Mouse (Mus musculus) intestine, embryonic 16.5 days (tissue): ENCODE results near the gene Tnfrsf1b. TPM values are rescaled to one million over a fixed set of nuclear protein-coding genes. Genes with fewer than 3 reads are reported as not detected.

Experiments used
- ATAC-seq: fragments of 200-750 bp; cut with Nextera tagmentation; 2 replicates; pipeline ENCODE4 v1.8.0; 2017; ENCODE audit warnings: moderate TSS enrichment, moderate library complexity
- H3K27ac ChIP-seq: fragments of 300-500 bp; sonication (generic); 2 replicates; pipeline ENCODE4 v1.5.1; 2014; ENCODE audit warnings: mild to moderate bottlenecking, low read length
- H3K27me3 ChIP-seq: fragments of 300-500 bp; sonication (generic); replicated peaks from 2 replicates; pipeline ENCODE4 v1.6.1; 2014; ENCODE audit warnings: low read length, control low read depth, mixed read lengths; ENCODE audit not compliant: control insufficient read depth, insufficient read depth
- H3K36me3 ChIP-seq: fragments of 300-500 bp; sonication (generic); 2 replicates; pipeline ENCODE4 v1.6.1; 2014; ENCODE audit warnings: low read length, control low read depth; ENCODE audit not compliant: control insufficient read depth, insufficient read depth
- H3K4me1 ChIP-seq: fragments of 300-500 bp; sonication (generic); 2 replicates; pipeline ENCODE4 v1.6.1; 2014; ENCODE audit warnings: low read length, control low read depth, mixed read lengths; ENCODE audit not compliant: control insufficient read depth, insufficient read depth
- H3K4me2 ChIP-seq: fragments of 300-500 bp; sonication (generic); 2 replicates; pipeline ENCODE4 v1.6.1; 2014; ENCODE audit warnings: low read depth, low read length, control low read depth
- H3K4me3 ChIP-seq: fragments of 300-500 bp; sonication (generic); 2 replicates; pipeline ENCODE4 v1.5.1; 2014; ENCODE audit warnings: mild to moderate bottlenecking, low read length
- H3K9ac ChIP-seq: fragments of 300-500 bp; sonication (generic); 2 replicates; pipeline ENCODE4 v1.6.1; 2014; ENCODE audit warnings: low read depth, low read length
- H3K9me3 ChIP-seq: fragments of 300-500 bp; sonication (generic); 2 replicates; pipeline ENCODE4 v1.6.1; 2016; ENCODE audit warnings: low read length, control low read depth; ENCODE audit not compliant: control insufficient read depth
- WGBS: fragments of 180-500 bp; shearing (Covaris S2); extraction: QIAGEN DNeasy Blood & Tissue Kit; methylation state at CpG from one replicate; pipeline ENCODE4 v1.1.7; 2014; 5-methylcytosine and 5-hydroxymethylcytosine counted together
- polyA plus RNA-seq: library from polyadenylated mRNA; unstranded; fragments of >200 nt; fragmentation: Nextera tagmentation; extraction: Ambion mirVana; gene quantifications from 2 replicates; pipeline ENCODE4 v1.2.1, GENCODE M21; 2015

Tnfrsf1b gene
- polyA plus RNA-seq, 1 experiment from 2014 or later = 6.3 TPM

DNA sequence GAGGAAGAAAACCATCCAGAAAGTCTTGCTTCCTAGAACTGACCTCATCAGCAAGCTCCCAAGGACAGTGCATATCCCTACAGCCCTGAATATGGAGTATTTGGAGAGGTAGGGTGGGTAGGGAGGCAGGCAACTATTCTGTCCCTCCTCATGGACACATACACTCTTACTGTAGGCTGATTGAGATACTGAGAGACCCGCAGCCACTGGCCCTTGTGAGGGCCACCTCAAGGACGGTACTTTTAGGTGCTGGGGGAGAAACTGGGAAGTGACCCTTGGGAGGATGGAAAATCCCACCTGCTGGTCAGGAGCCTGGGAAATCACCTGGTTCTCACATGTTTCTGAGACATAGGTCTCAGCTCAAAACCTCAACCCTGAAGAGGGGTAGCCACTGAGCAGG, 886 bp upstream of the Tnfrsf1b start:
- H3K9ac ChIP-seq = no peak overlapping the region
- H3K4me2 ChIP-seq = no peak overlapping the region
- peaks cover 6% of the 10 kb centered on the region; the same call in 1 of the 2 replicates for H3K4me1 ChIP-seq
- no peaks in the 10 kb centered on the region for H3K27me3 ChIP-seq
- H3K9me3 ChIP-seq = no peaks in the 10 kb centered on the region
- H3K4me3 ChIP-seq = no peak overlapping the region
- 65% methylated on average over 2 of the region's 2 CpGs for WGBS
- H3K27ac ChIP-seq = no peak overlapping the region
- no peaks in the 10 kb centered on the region for H3K36me3 ChIP-seq
- no peak for ATAC-seq

DNA sequence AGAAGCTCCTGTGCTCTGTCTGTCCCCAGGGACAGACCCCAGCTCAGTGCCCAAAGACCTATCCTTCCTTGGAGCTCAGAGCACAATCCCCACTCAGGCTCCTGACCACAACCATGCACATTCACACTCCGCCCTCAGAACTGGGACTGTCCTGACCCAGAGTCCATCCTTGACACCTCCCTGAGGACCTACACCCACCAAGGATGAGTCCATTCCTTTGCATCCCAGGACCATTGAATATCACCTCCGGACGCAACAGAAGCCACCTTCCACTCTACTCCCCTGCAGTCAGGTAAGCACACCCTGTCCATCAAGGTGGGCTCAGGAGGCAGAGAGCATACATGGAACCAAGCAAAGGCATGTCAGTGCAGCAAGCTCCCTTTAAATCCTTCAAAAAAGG, 1.1 kb downstream of the Tnfrsf1b start:
- Histone ChIP-seq H3K4me1 (peaks cover 6% of the 10 kb centered on the region; the same call in 1 of the 2 replicates), H3K27ac (no peak overlapping the region), H3K4me3 (peak overlapping the region; percentile 59), H3K9me3 (no peaks in the 10 kb centered on the region), H3K4me2 (peak overlapping the region; percentile 90), H3K9ac (no peak overlapping the region), H3K36me3 (no peaks in the 10 kb centered on the region), H3K27me3 (no peaks in the 10 kb centered on the region)
- 88% methylated on average over 3 of the region's 3 CpGs for WGBS
- no peak for ATAC-seq

DNA sequence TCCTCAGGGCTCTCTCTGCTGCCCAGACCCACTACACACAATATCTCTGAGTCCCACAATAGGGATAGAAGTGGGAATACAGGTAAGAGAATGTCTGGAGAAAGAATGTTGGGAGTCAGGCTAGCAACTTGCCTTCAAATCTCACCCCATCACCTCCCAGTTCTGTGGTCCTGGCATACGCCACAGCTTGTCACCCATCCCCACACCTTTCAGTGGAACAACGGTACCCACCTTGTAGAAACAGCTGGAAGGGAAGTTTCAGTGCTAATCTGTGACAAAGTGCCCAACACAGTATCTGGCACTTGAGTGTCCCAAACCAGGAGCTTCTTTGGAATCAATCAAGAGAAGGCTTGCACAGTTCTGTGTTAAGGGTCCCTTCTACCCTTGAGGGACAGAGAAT, 2.0 kb downstream of the Tnfrsf1b start:
- WGBS = 91% methylated on average over 2 of the region's 2 CpGs
- H3K9me3 ChIP-seq = no peaks in the 10 kb centered on the region

DNA sequence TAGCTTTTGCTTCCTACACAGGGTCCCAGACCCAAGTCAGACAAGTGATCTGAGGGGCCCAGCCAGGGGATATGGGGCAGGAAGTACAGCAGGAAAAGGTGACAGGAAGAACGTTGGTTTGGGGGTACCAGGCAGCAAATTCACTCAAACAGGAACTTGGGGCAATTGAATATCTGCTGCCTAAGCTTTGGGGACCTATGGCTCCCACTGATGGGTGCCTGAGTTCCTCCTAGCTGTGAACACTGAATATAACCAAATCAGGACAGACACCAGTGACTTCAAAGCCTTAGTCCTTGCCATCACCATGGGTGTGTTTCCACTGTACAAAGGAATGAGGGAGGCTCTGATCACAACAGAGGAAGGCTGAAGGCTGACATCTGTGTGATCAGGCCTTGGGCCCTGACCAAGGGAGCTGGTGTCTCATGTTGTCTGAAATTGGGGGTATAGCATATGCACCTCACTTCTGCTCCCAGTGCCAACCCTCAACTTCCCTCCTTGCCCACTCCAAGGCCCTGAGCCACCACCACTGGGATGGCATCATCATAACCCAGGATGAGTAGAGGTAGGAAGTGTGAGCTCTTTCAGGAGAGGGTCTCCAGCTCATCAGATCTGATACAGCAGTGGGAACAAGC, 3.8 kb downstream of the Tnfrsf1b start:
- no peak for ATAC-seq

More for the DNA sequence above, 2.0 kb downstream of the Tnfrsf1b start:
- H3K4me3 ChIP-seq = no peak overlapping the region
- H3K4me1 ChIP-seq = peaks cover 8% of the 10 kb centered on the region; the same call in 1 of the 2 replicates
- H3K9ac ChIP-seq = no peak overlapping the region
- no peak overlapping the region for H3K4me2 ChIP-seq
- no peak overlapping the region for H3K27ac ChIP-seq
- no peaks in the 10 kb centered on the region for H3K27me3 ChIP-seq
- no peak for ATAC-seq
- H3K36me3 ChIP-seq = no peaks in the 10 kb centered on the region

DNA sequence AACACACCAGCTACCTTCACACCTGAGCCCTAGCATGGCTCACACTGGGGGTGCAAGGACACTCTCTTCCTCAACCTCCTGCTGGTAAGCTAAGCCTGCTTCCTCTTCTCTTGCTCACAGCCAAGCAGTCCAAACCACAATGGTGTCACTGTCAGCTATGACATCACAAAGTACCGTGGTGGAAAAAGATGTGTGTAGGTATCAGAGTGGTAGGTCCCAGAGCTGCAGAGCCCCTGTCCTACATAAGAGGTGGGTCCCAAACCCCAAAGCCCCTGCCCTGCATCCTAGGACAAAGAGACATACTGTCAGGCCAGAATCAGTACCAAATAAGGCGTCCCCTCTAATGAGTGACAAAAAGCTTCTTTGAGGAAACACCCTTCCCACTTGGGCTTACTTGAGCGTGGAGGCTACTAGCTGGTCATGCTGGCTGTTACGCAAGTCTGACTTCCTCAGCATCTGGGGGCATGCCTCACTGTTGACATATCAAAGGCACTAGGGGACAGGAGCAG, 5.9 kb downstream of the Tnfrsf1b start:
- H3K9ac ChIP-seq = no peak overlapping the region
- WGBS = 81% methylated on average over 4 of the region's 4 CpGs
- no peak overlapping the region for H3K4me2 ChIP-seq
- peaks cover 6% of the 10 kb centered on the region; the same call in 1 of the 2 replicates for H3K4me1 ChIP-seq
- no peaks in the 10 kb centered on the region for H3K27me3 ChIP-seq
- H3K27ac ChIP-seq = no peak overlapping the region
- no peak for ATAC-seq
- H3K9me3 ChIP-seq = no peaks in the 10 kb centered on the region
- no peaks in the 10 kb centered on the region for H3K36me3 ChIP-seq
- no peak overlapping the region for H3K4me3 ChIP-seq

More for the DNA sequence above, 3.8 kb downstream of the Tnfrsf1b start:
- no peaks in the 10 kb centered on the region for H3K27me3 ChIP-seq
- no peak overlapping the region for H3K4me2 ChIP-seq
- no peak overlapping the region for H3K27ac ChIP-seq
- H3K36me3 ChIP-seq = no peaks in the 10 kb centered on the region
- no peak overlapping the region for H3K4me3 ChIP-seq
- peaks cover 8% of the 10 kb centered on the region; the same call in 1 of the 2 replicates for H3K4me1 ChIP-seq
- H3K9me3 ChIP-seq = no peaks in the 10 kb centered on the region
- H3K9ac ChIP-seq = no peak overlapping the region
- 67% methylated on average over 1 of the region's 1 CpGs for WGBS

DNA sequence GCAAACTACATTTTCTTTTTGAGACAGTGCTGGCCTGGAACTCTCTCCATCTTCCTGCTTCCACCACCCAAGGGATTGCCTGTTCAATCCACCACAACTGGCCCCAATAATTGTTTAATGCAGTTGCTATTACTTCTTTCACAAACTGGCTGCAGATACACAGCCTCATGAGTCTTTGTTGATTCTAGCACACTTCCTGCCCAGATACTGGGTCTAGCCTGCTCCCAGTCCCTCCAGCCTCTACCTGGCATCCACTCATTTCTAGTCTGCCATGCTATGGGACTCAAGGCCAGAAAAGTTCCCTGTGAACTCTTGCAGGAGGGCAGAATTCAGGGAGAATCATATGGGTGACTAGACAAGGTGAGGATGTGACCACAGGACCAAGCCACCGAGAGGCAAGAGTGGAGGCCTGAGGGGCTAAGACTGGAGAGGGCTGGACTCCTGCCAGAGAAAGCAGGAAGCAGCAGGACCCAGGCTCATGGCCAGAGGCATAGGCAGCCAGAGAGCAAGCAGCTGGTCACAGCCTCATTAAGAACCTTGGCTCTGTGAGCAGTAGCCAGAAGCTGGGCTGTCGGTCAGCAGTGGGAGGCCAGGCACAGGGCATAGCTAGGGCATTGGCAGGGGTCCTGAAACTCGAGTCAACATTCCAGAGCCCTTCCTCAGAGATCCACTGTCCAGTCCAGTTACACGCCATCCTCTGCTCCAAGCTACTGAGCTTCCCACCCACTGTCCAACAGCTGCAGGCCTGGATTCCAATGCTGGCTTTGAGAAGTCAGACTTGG, 7.4 kb downstream of the Tnfrsf1b start:
- no peak overlapping the region for H3K4me3 ChIP-seq
- peak; percentile 87 for ATAC-seq
- WGBS = 39% methylated on average over 4 of the region's 4 CpGs
- H3K9me3 ChIP-seq = no peaks in the 10 kb centered on the region
- H3K27ac ChIP-seq = peak overlapping the region; percentile 59
- H3K4me1 ChIP-seq = 0 out of 2 replicates have a peak, but pooled peaks cover 2% of the 10 kb centered on the region
- H3K36me3 ChIP-seq = no peaks in the 10 kb centered on the region
- no peak overlapping the region for H3K4me2 ChIP-seq
- no peaks in the 10 kb centered on the region for H3K27me3 ChIP-seq
- H3K9ac ChIP-seq = no peak overlapping the region

DNA sequence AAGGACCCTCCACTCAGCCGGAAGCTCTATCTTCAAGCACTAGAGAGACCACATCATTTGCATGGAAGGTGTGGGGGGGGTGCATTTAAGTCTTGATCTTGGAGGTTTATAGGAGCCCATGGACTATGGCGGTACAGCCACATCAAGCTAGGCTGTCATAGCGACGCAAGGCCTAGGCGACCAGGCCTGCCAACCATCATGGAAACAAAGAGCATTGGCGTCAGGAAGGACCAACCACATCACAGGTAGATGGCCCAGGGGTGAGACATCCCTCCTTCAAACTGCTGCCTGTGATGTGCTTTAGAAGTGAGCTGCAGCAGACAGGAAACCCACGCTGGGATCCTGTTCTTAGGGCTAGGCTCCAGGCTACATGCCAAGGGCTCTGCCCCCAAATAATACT, 10.6 kb downstream of the Tnfrsf1b start:
- Histone ChIP-seq H3K4me3 (no peak overlapping the region), H3K36me3 (no peaks in the 10 kb centered on the region), H3K4me1 (peaks cover 2% of the 10 kb centered on the region), H3K27ac (no peak overlapping the region), H3K4me2 (no peak overlapping the region), H3K9me3 (no peaks in the 10 kb centered on the region), H3K9ac (no peak overlapping the region), H3K27me3 (no peaks in the 10 kb centered on the region)
- WGBS = 87% methylated on average over 7 of the region's 7 CpGs
- no peak for ATAC-seq

DNA sequence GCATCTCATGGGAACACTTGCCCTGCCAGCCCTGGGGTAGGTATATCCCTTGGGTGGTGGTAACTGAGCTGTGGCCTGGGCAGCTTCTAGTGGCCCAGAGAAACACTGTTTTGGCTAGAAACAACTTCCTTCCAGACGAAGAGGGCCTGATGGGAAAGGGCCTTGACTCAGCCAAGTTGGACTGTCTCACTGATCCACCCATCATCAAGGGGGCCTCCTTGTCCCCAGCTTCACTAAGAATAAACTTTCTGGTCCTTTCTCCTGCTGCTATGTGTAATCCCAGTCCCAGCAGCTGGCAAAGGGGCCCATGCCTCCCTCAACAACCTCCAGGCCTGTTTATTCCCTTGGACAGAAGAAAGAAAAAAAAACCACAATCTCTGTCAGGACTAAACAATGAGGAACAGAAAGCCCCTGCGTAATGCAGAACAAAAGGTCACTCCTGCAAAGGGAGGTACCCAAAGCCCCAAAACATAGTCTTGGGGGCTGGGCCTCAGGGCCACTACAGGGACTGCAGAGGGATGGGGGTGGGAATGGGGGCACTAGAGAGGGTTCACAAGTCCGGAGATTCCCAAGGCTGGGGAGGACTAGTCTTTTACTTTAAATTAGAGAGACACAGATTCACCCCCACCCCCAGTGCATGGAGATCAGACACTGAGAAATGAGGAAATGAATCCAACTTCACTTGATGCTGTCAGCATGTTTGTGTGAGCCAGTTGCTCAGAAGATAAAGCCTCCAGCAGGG, 13.0 kb downstream of the Tnfrsf1b start:
- ATAC-seq = peak; percentile 42; the same call in 1 of the 2 replicates
- WGBS = 33% methylated on average over 3 of the region's 3 CpGs
- no peak overlapping the region for H3K27ac ChIP-seq
- H3K9ac ChIP-seq = no peak overlapping the region
- no peak overlapping the region for H3K4me2 ChIP-seq
- H3K27me3 ChIP-seq = no peaks in the 10 kb centered on the region
- no peaks in the 10 kb centered on the region for H3K36me3 ChIP-seq
- no peaks in the 10 kb centered on the region for H3K9me3 ChIP-seq
- H3K4me3 ChIP-seq = no peak overlapping the region
- H3K4me1 ChIP-seq = no peaks in the 10 kb centered on the region; the same call in none of the 2 replicates

DNA sequence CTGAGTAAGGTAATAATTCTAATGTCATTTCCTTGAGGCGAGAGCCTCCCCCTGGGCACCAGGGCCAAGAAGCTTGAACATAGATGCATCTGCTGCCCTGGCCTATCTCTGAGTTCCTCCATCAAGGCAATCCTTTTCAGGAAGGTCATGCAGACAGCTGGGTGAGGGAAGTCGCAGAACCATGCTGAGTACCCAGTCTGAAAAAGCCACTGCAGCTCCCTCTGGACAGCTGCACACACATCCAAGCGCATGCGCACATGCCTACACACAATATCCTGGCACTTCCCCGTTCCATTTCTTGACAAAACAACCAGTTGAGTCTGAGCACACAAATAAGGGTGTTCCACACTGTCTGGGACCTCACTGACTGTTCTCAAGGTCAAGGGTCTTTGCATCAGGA, 14.9 kb downstream of the Tnfrsf1b start:
- Histone ChIP-seq H3K9ac (no peak overlapping the region), H3K9me3 (no peaks in the 10 kb centered on the region), H3K36me3 (no peaks in the 10 kb centered on the region), H3K27ac (no peak overlapping the region), H3K4me2 (no peak overlapping the region), H3K4me1 (no peaks in the 10 kb centered on the region; the same call in none of the 2 replicates), H3K27me3 (no peaks in the 10 kb centered on the region), H3K4me3 (no peak overlapping the region)
- 87% methylated on average over 5 of the region's 5 CpGs for WGBS
- no peak for ATAC-seq
